Mouse (Mus musculus) embryonic facial prominence, embryonic 10.5 days (tissue): ENCODE results near the gene Ift172. TPM values are rescaled to one million over a fixed set of nuclear protein-coding genes. Genes with fewer than 3 reads are reported as not detected.

Experiments
- DNase-seq: peaks from one replicate; pipeline ENCODE4 v3.0.0-alpha.2; 2017; ENCODE audit warnings: low spot score
- H3K27ac ChIP-seq: fragments of 300-500 bp; sonication (generic); replicated peaks from 2 replicates; pipeline ENCODE4 v1.5.1; 2016; ENCODE audit warnings: mild to moderate bottlenecking
- H3K27me3 ChIP-seq: fragments of 300-500 bp; sonication (generic); replicated peaks from 2 replicates; pipeline ENCODE4 v1.6.1; 2016; ENCODE audit warnings: low read depth, mild to moderate bottlenecking; ENCODE audit not compliant: poor library complexity, severe bottlenecking
- H3K36me3 ChIP-seq: fragments of 300-500 bp; sonication (generic); replicated peaks from 2 replicates; pipeline ENCODE4 v1.6.1; 2016; ENCODE audit warnings: mild to moderate bottlenecking, moderate library complexity
- H3K4me1 ChIP-seq: fragments of 300-500 bp; sonication (generic); 2 replicates; pipeline ENCODE4 v1.6.1; 2016
- H3K4me3 ChIP-seq: fragments of 300-500 bp; sonication (generic); 2 replicates; pipeline ENCODE4 v1.5.1; 2016; ENCODE audit warnings: mild to moderate bottlenecking, moderate library complexity
- H3K9me3 ChIP-seq: fragments of 300-500 bp; sonication (generic); 2 replicates; pipeline ENCODE4 v1.6.1; 2016; ENCODE audit warnings: mild to moderate bottlenecking
- WGBS: fragments of 180-500 bp; shearing (Covaris S2); methylation state at CpG from one replicate; pipeline ENCODE4 v1.1.7; 2016; 5-methylcytosine and 5-hydroxymethylcytosine counted together
- polyA plus RNA-seq: library from polyadenylated mRNA; unstranded; fragments of >200 nt; fragmentation: Nextera tagmentation; extraction: Ambion mirVana; gene quantifications from 2 replicates; pipeline ENCODE4 v1.2.1, GENCODE M21; 2016

Ift172 gene
- polyA plus RNA-seq, result 37.3 and 39.2 TPM in 2 replicates

- Histone ChIP-seq H3K4me3 (peak within 1 kb of the TSS; percentile 67), H3K9me3 (no peaks in the 10 kb centered on the region), H3K27me3 (no peaks in the 10 kb centered on the region), H3K27ac (peak within 1 kb of the TSS; percentile 83), H3K36me3 (peaks cover 35% of the 10 kb centered on the region), H3K4me1 (peaks cover 36% of the 10 kb centered on the region)
- 3% methylated on average over 45 of the region's 45 CpGs for WGBS
- DNase-seq, result peak; percentile 96
These were observed at the start of gene Ift172 for GRCm38 (mm10) chr5:31290521-31291360. Gene Ift172 (minus strand): TSS chr5:31291116.

GRCm38 (mm10) chr5:31328255-31328654 lies 37.3 kb upstream of the Ift172 start:
- peak; percentile 58 for DNase-seq
- Histone ChIP-seq H3K9me3 (peaks cover 3% of the 10 kb centered on the region; the same call in 1 of the 2 replicates), H3K4me1 (no peaks in the 10 kb centered on the region), H3K36me3 (no peaks in the 10 kb centered on the region), H3K27ac (no peak overlapping the region), H3K4me3 (no peak overlapping the region), H3K27me3 (no peaks in the 10 kb centered on the region)
- WGBS, result 36% methylated on average over 7 of the region's 7 CpGs

DNA sequence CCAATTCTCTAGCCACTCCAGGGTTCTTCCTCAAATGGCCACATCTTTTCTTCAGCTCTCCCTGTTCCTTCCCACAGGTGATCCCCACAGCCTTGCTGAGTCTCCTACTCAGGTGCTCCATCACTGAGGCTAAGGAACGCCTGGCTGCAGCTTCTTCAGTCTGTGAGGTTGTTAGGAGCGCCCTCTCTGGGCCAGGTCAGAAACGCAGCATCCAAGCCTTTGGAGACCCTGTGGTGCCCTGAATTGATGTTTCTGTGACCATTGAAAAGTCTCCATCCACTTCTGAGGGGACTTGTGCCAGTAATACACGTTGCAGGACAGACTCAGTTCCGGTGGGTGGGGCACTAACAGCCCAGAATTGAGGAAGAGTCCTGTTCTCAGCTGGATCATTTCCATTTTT lies 35.9 kb upstream of the Ift172 start:
- peak; percentile 13 for DNase-seq
- no peaks in the 10 kb centered on the region for H3K4me1 ChIP-seq
- 17% methylated on average over 5 of the region's 5 CpGs for WGBS
- H3K4me3 ChIP-seq, result no peak overlapping the region
- H3K36me3 ChIP-seq, result no peaks in the 10 kb centered on the region
- no peaks in the 10 kb centered on the region for H3K27me3 ChIP-seq
- H3K27ac ChIP-seq, result no peak overlapping the region
- H3K9me3 ChIP-seq, result no peaks in the 10 kb centered on the region

DNA sequence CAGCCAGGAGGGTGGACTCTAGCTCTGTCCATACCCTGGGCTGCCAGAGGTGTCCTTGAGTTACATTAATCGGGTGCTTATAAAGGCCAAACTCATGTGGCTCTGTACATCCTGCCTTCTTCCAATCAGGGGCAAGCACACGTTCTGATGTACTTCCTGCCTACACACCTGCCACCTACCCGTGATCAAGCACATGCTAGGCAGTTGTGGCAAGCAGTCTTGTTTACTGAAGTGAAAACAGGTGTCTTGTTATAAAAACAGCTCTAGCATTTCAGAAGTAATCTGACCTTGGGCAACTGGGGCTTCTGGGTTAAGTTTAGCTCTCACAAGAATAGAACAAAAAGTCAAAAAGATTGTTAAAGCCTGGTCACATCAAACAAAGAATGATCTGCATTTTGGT lies 33.2 kb upstream of the Ift172 start:
- Histone ChIP-seq H3K36me3 (no peaks in the 10 kb centered on the region), H3K27ac (no peak overlapping the region), H3K4me3 (no peak overlapping the region), H3K9me3 (no peaks in the 10 kb centered on the region), H3K4me1 (no peaks in the 10 kb centered on the region), H3K27me3 (no peaks in the 10 kb centered on the region)
- 69% methylated on average over 3 of the region's 3 CpGs for WGBS
- no peak for DNase-seq

DNA sequence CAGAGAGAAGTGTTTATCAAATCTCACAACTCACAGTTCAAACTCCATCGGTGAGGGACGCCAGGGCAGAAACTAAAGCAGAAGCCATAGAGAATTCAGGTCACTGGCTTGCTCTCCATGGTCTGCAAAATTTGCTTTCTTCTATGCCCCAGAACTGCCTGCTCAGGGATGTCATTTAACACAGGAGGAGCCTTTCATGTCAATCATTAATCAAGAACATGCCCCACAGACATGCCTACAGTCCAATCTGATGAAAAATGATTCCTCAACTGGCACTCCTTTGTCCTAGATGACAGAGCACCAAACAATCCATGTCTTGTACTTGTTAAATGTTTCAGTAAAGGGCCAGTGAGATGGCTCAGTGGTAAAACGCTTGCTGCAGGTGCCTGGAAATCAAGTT lies 31.9 kb upstream of the Ift172 start:
- Histone ChIP-seq H3K4me1 (no peaks in the 10 kb centered on the region), H3K4me3 (no peak overlapping the region), H3K27ac (no peak overlapping the region), H3K9me3 (no peaks in the 10 kb centered on the region), H3K27me3 (no peaks in the 10 kb centered on the region), H3K36me3 (no peaks in the 10 kb centered on the region)
- WGBS, result 95% methylated on average over 3 of the region's 3 CpGs
- DNase-seq, result no peak

DNA sequence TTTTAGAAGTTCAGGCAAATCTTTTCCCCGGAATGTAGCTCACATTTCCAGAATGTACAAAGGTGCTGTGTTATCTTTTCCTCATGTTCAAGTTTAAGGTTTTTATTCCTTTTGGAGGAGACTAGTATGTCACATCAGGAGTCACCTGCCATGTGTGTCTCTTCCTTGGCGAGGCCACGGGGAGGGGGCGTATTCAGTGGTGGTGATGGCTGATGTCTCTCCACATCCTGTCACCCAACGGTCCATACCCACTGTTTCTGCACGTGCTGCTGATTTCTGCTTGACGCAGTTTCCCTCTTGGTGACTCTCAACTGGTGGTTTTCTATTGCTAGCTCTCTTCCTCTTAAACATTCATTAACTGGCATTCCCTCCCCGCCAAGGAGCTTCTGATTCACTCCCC lies 21.9 kb upstream of the Ift172 start:
- Histone ChIP-seq H3K27ac (no peak overlapping the region), H3K27me3 (no peaks in the 10 kb centered on the region), H3K4me1 (no peaks in the 10 kb centered on the region), H3K4me3 (no peak overlapping the region), H3K9me3 (no peaks in the 10 kb centered on the region), H3K36me3 (no peaks in the 10 kb centered on the region)
- DNase-seq, result no peak
- 89% methylated on average over 8 of the region's 8 CpGs for WGBS

- Histone ChIP-seq H3K4me3 (no peak overlapping the region), H3K27ac (no peak overlapping the region), H3K27me3 (no peaks in the 10 kb centered on the region), H3K36me3 (no peaks in the 10 kb centered on the region), H3K4me1 (no peaks in the 10 kb centered on the region), H3K9me3 (no peaks in the 10 kb centered on the region)
- DNase-seq, result no peak
- WGBS, result 93% methylated on average over 6 of the region's 6 CpGs
These were observed 12.2 kb upstream of the Ift172 start for GRCm38 (mm10) chr5:31303093-31303492.

GRCm38 (mm10) chr5:31301866-31302265 lies 10.9 kb upstream of the Ift172 start:
- Histone ChIP-seq H3K9me3 (no peaks in the 10 kb centered on the region), H3K4me1 (no peaks in the 10 kb centered on the region), H3K4me3 (no peak overlapping the region), H3K27ac (no peak overlapping the region), H3K27me3 (peaks cover 12% of the 10 kb centered on the region; the same call in 1 of the 2 replicates), H3K36me3 (no peaks in the 10 kb centered on the region)
- no peak for DNase-seq
- 73% methylated on average over 8 of the region's 8 CpGs for WGBS

DNA sequence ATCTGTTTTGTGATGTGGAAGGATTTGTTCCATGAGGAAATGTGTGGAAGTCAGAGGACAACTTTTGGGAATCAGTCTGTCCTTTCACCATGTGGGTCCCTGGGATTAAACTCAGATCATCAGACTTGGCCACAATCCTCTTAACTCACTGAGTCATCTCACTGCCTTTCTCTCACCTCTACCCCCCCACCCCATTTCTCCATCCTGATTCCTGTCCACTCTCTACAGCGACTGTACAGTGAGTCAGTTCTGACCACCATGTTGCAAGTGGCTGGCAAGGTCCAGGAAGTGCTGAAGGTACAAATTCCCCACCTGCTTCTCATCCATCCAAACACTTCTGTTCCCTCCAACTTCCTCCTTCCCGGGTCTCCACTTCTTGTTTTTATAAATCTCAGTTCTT lies 7.6 kb upstream of the Ift172 start:
- H3K4me3 ChIP-seq, result no peak overlapping the region
- WGBS, result 62% methylated on average over 2 of the region's 2 CpGs

GRCm38 (mm10) chr5:31297981-31298380 lies 7.1 kb upstream of the Ift172 start:
- peaks cover 12% of the 10 kb centered on the region; the same call in 1 of the 2 replicates for H3K27me3 ChIP-seq
- WGBS, result 81% methylated on average over 3 of the region's 3 CpGs
- H3K9me3 ChIP-seq, result no peaks in the 10 kb centered on the region
- H3K4me1 ChIP-seq, result peaks cover 23% of the 10 kb centered on the region
- H3K36me3 ChIP-seq, result peaks cover 17% of the 10 kb centered on the region
- no peak overlapping the region for H3K4me3 ChIP-seq
- H3K27ac ChIP-seq, result no peak overlapping the region
- no peak for DNase-seq

More for the DNA sequence above, 7.6 kb upstream of the Ift172 start:
- Histone ChIP-seq H3K4me1 (peaks cover 23% of the 10 kb centered on the region), H3K27ac (no peak overlapping the region), H3K27me3 (peaks cover 12% of the 10 kb centered on the region; the same call in 1 of the 2 replicates), H3K9me3 (no peaks in the 10 kb centered on the region), H3K36me3 (peaks cover 12% of the 10 kb centered on the region)
- no peak for DNase-seq

- no peak for DNase-seq
- peak within 1 kb of the TSS; percentile 97 for H3K4me3 ChIP-seq
- no peaks in the 10 kb centered on the region for H3K9me3 ChIP-seq
- peaks cover 23% of the 10 kb centered on the region for H3K4me1 ChIP-seq
- no peak within 1 kb of the TSS; the same call in 1 of the 2 replicates for H3K27ac ChIP-seq
- H3K36me3 ChIP-seq, result peaks cover 23% of the 10 kb centered on the region
- peaks cover 12% of the 10 kb centered on the region; the same call in 1 of the 2 replicates for H3K27me3 ChIP-seq
- WGBS, result 76% methylated on average over 13 of the region's 13 CpGs
These were observed 6.3 kb upstream of the Ift172 start, which contains the start of gene Gckr for GRCm38 (mm10) chr5:31297047-31297757. Gene Gckr (plus strand): TSS chr5:31297443.

- Histone ChIP-seq H3K4me3 (peak within 1 kb of the TSS; percentile 97), H3K4me1 (peaks cover 31% of the 10 kb centered on the region), H3K27ac (peak within 1 kb of the TSS; percentile 95), H3K36me3 (peaks cover 23% of the 10 kb centered on the region), H3K9me3 (no peaks in the 10 kb centered on the region), H3K27me3 (peaks cover 12% of the 10 kb centered on the region; the same call in 1 of the 2 replicates)
- DNase-seq, result peak; percentile 85
- under 1% methylated on average over 43 of the region's 46 CpGs for WGBS
These were observed 4.8 kb upstream of the Ift172 start, which contains the start of gene Fndc4 for GRCm38 (mm10) chr5:31295606-31296141. Gene Fndc4 (minus strand): TSS chr5:31296080.
